Mouse (Mus musculus) testis, adult 2 months (tissue): ENCODE data around the gene Otud7a.

ENCODE experiments used
- CTCF ChIP-seq: fragments of 200-500 bp; IDR thresholded peaks from 2 replicates; pipeline ENCODE4 v1.5.1; 2012; ENCODE audit warnings: low read depth, mild to moderate bottlenecking, inconsistent platforms, low read length, moderate library complexity; ENCODE audit not compliant: control insufficient read depth, insufficient read depth, insufficient replicate concordance
- POLR2A ChIP-seq: fragments of 200-500 bp; IDR thresholded peaks from 2 replicates; pipeline ENCODE4 v1.6.1; 2012; ENCODE audit warnings: low read depth, mild to moderate bottlenecking, inconsistent platforms, low read length, moderate library complexity; ENCODE audit not compliant: control insufficient read depth

DNA sequence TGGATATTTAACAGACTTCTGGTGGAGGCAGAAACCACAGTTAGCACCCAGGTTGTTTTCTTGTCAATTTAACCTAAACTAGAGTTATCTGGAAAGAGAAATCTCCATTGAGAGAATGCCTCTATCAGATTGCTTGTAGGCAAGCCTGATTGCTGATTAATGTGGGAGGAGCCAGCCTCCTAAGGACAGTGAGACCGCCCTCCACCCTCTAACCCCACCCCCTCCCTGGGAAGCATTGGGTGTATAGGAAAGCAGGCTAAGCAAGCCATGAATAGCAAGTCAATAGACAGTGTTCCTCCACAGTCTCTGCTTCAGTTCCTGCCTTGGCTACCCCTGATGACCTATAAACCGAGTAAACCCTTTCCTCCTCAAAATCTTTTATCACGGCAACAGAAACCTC lies 353.9 kb downstream of the Otud7a start:
- no peak for TF ChIP-seq CTCF
- no peak for TF ChIP-seq POLR2A
